Mouse (Mus musculus) common myeloid progenitor, adult 5-6 weeks (primary cell): Measurements from ENCODE around the gene Gm11213. TPM values are rescaled to one million over a fixed set of nuclear protein-coding genes. Genes with fewer than 3 reads are reported as not detected.

Experiments used
- ATAC-seq: replicated peaks from 2 replicates; pipeline ENCODE4 v1.8.0; 2016; ENCODE audit warnings: low read depth, mild to moderate bottlenecking, moderate TSS enrichment, inconsistent platforms; ENCODE audit not compliant: poor library complexity, severe bottlenecking
- total RNA-seq: library from RNA; stranded (forward); fragments of 200-1000, 187-1606 nt; gene quantifications from 2 replicates; pipeline ENCODE4 v1.2.3, GENCODE M21; 2017

Gene Gm11213
- total RNA-seq, 1 experiment from 2014 or later = not detected

DNA sequence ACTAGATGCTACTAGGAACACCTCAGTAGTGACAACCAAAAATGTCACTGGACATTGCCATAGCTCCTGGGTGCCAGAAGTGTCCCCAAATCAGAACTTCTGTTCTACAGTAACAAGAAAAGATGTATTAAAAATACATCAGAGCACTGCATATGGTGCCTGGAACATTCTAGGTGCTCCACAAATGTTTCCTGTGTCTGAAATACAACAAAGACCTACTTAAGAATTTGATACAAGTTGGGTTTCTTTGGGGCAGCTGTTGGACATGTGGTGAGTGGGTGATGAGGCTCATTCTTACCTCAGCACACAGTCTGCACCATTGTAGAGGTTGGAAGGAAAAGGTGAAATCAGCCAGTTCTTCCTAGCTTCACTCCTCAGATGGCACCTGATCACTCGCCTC, 52.2 kb downstream of the Gm11213 start:
- no peak for ATAC-seq

DNA sequence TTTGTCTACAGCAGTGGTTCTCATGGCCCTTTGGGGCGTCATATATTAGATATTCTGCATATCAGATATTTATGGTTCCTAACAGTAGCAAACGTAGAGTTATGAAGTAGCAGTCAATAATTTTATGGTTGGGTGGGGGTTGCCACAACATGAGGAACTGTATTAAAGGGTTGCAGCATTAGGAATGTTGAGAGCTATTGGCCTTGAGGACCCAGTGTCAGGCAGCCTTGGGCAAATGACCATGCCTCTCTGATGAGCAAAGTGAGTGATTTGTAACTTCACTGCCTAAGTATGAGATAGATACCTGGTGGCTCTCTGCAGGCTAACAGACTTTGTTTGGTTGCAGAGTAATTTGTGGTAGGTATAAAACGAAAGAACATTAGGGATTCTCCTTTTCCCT, 54.2 kb downstream of the Gm11213 start:
- ATAC-seq = no peak

DNA sequence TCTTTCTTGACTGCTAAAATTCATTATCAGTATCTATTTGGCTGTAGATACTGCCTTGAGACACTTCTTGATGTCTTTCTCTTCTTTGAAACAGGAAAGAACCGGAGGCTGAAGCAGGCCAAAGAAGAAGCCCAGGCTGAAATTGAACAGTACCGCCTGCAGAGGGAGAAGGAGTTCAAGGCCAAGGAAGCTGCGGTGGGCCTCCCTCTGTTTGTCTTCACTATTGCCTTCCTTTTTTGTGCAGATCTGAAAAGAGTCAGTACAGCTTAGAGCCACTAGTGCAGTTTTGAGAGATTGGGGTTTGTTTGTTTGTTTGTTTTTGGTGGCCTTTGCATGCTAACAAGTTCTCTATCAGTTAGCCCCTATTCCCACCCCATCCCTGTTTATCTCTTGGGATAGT, 56.6 kb downstream of the Gm11213 start:
- ATAC-seq = no peak

DNA sequence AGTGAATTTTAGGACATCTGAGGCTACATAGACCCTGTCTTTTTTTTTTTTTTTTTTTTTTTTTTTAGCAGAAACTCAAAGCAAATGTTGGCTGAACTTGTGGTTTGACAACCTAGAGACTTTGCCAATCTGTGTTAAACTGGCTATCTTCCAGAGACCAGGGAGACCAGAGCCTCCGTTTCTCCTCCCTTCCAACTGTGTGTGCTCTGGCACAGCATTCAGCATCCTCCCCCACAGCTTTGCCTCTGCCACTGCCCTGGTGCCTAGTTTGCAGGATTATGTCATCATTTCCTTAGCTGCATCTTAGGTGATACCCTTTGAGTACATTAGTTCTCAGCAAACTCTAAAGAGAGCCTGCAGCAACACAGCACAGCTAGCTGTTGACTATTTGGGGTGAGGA, 57.3 kb downstream of the Gm11213 start:
- ATAC-seq = no peak

Other genes starting within 250 kb of the Gm11213 start
- not detected in 2 replicates for gene Orm3, start 249.1 kb downstream of the Gm11213 start, total RNA-seq
- not detected in 2 replicates for gene Orm2, start 242.8 kb downstream of the Gm11213 start, total RNA-seq
- gene Akna, start 201.9 kb downstream of the Gm11213 start, total RNA-seq = 10.0 and 13.8 TPM in 2 replicates
- 0.97 and 4.7 TPM in 2 replicates for gene Whrn, start 109.3 kb downstream of the Gm11213 start, total RNA-seq
- gene Atp6v1g1, start 60.5 kb downstream of the Gm11213 start, total RNA-seq = 75.4 and 77.0 TPM in 2 replicates
- gene Tmem268, start 46.5 kb downstream of the Gm11213 start, total RNA-seq = 14.9 and 33.9 TPM in 2 replicates
- gene Tex48, start 17.2 kb upstream of the Gm11213 start, total RNA-seq = not detected in 2 replicates
- not detected in 2 replicates for gene Gm11214, start 58.1 kb upstream of the Gm11213 start, total RNA-seq
- not detected in 2 replicates for gene Tnfsf15, start 139.9 kb upstream of the Gm11213 start, total RNA-seq